Mouse (Mus musculus) stomach, embryonic 16.5 days (tissue): Measurements from ENCODE around the gene Ccdc167. TPM values are rescaled to one million over a fixed set of nuclear protein-coding genes. Genes with fewer than 3 reads are reported as not detected.

Experiments used
- ATAC-seq: fragments of 200-750 bp; cut with Nextera tagmentation; 2 replicates; pipeline ENCODE4 v1.8.0; 2017; ENCODE audit warnings: moderate number of reproducible peaks, moderate TSS enrichment; ENCODE audit not compliant: insufficient read depth, low FRiP score
- H3K27ac ChIP-seq: fragments of 300-500 bp; sonication (generic); 2 replicates; pipeline ENCODE4 v1.5.1; 2014; ENCODE audit warnings: low read length
- H3K27me3 ChIP-seq: fragments of 300-500 bp; sonication (generic); 2 replicates; pipeline ENCODE4 v1.6.1; 2014; ENCODE audit warnings: low read length, control low read depth, mixed read lengths; ENCODE audit not compliant: control insufficient read depth, insufficient read depth
- H3K36me3 ChIP-seq: fragments of 300-500 bp; sonication (generic); 2 replicates; pipeline ENCODE4 v1.6.1; 2014; ENCODE audit warnings: low read length; ENCODE audit not compliant: control insufficient read depth, insufficient read depth
- H3K4me1 ChIP-seq: fragments of 300-500 bp; sonication (generic); 2 replicates; pipeline ENCODE4 v1.6.1; 2014; ENCODE audit warnings: low read length, control low read depth, mixed read lengths; ENCODE audit not compliant: control insufficient read depth, insufficient read depth
- H3K4me2 ChIP-seq: fragments of 300-500 bp; sonication (generic); 2 replicates; pipeline ENCODE4 v1.6.1; 2014; ENCODE audit warnings: low read depth, low read length, mixed read lengths
- H3K4me3 ChIP-seq: fragments of 300-500 bp; sonication (generic); replicated peaks from 2 replicates; pipeline ENCODE4 v1.5.1; 2014; ENCODE audit warnings: mild to moderate bottlenecking, low read length
- H3K9ac ChIP-seq: fragments of 300-500 bp; sonication (generic); 2 replicates; pipeline ENCODE4 v1.6.1; 2014; ENCODE audit warnings: low read length
- H3K9me3 ChIP-seq: fragments of 300-500 bp; sonication (generic); replicated peaks from 2 replicates; pipeline ENCODE4 v1.6.1; 2016; ENCODE audit warnings: low read length, control low read depth; ENCODE audit not compliant: control insufficient read depth
- whole genome bisulfite sequencing: fragments of 180-500 bp; shearing (Covaris S2); extraction: QIAGEN DNeasy Blood & Tissue Kit; methylation state at CpG from one replicate; pipeline ENCODE4 v1.1.7; 2014; 5-methylcytosine and 5-hydroxymethylcytosine counted together
- polyA plus RNA-seq: library from polyadenylated mRNA; unstranded; fragments of >200 nt; fragmentation: Nextera tagmentation; extraction: Ambion mirVana; gene quantifications from 2 replicates; pipeline ENCODE4 v1.2.1, GENCODE M21; 2015

Ccdc167 gene
- polyA plus RNA-seq, 1 experiment from 2014 or later: 11.0 TPM

GRCm38 (mm10) chr17:29637377-29637776 lies 79.5 kb downstream of the Ccdc167 start:
- no peaks in the 10 kb centered on the region for H3K4me1 ChIP-seq
- no peak for ATAC-seq
- H3K27me3 ChIP-seq: no peaks in the 10 kb centered on the region
- no peak overlapping the region for H3K4me2 ChIP-seq
- H3K9ac ChIP-seq: no peak overlapping the region
- H3K36me3 ChIP-seq: peaks cover 21% of the 10 kb centered on the region; the same call in 1 of the 2 replicates
- no peaks in the 10 kb centered on the region for H3K9me3 ChIP-seq
- 87% methylated on average over 4 of the region's 4 CpGs for WGBS
- no peak overlapping the region for H3K4me3 ChIP-seq
- no peak overlapping the region for H3K27ac ChIP-seq

Other genes starting within 250 kb of the Ccdc167 start
- 11.8 and 13.5 TPM in 2 replicates for gene Pim1, start 226.3 kb downstream of the Ccdc167 start, polyA plus RNA-seq
- not detected in 2 replicates for gene Gm17657, start 167.4 kb downstream of the Ccdc167 start, polyA plus RNA-seq
- gene Tbc1d22b, start 167.3 kb downstream of the Ccdc167 start, polyA plus RNA-seq: 10.9 and 12.2 TPM in 2 replicates
- 0.61 and 0.65 TPM in 2 replicates for gene Tmem217, start 164.7 kb downstream of the Ccdc167 start, polyA plus RNA-seq
- gene Rnf8, start 102.3 kb downstream of the Ccdc167 start, polyA plus RNA-seq: 55.5 and 63.7 TPM in 2 replicates
- 2.7 and 3.1 TPM in 2 replicates for gene Gm28043, start 102.2 kb downstream of the Ccdc167 start, polyA plus RNA-seq
- gene Cmtr1, start 56.4 kb downstream of the Ccdc167 start, polyA plus RNA-seq: 102 and 110 TPM in 2 replicates